Mouse (Mus musculus): ENCODE results near the gene Kars. TPM values are rescaled to one million over a fixed set of nuclear protein-coding genes. Genes with fewer than 3 reads are reported as not detected.

The Kars gene
- total RNA-seq, 4 experiments from 2014 or later = 101 to 113 (median 106) TPM

GRCm38 (mm10) chr8:111978147-111978546 lies 33.0 kb downstream of the Kars start:
- no peak for DNase-seq

DNA sequence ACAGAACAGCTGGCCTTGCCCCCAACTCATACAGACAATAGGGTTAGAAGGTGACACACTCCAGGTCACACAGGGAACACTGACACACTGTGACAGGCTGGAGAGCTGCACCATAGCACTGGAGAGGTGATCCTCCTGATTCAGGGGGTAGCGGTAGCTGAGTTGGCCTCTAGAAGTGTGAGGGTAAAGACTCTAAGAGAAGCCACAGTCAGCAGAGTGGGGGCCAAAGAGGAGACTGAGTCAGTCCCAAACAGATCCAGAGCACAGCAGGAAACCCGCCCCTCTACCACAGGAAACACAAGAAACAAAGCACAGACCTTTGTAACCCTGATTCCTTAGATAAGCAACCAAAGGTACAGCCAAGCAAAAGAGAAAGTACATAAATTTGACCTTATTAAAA lies 34.8 kb downstream of the Kars start:
- no peak for DNase-seq

GRCm38 (mm10) chr8:111975706-111976105 lies 35.4 kb downstream of the Kars start:
- DNase-seq = no peak

DNA sequence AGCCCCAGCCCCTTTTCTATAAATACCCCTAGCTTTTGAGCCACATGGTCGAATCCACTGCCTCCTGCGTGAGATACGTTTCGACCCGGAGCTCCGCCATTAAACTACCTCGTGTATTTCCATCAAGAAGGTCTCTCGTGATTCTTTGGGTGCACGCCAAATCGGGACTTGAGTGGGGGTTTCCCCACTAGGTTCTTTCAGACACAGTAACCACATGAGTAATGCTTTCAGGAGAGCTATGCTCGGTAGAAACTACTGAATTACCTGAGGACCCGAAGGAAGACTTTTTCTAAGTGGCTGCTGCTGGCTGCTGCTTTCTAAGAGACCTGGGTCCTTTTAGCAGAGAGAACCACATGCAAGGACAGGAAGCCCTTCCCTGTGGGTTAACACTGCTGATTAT lies 37.0 kb downstream of the Kars start:
- DNase-seq = no peak

DNA sequence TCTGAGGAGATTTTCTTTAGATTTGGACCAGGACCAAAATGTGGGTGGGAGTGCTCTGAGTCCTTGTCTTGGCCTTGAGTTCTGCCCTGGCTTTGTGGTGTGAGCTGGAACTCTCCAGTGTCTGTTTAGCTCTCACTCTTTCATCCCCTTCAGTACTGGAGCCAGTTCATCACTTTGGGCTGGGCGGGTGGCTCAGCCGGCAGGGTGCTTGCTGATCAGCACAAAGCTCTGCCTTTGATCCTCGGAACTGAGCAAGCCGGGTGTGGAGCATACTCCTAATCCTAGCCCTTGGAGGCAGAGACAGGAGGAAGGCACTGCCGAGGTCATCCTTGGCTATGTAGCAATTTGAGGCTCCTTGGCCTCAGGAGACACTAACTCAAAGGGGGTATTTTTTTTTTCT lies 42.1 kb downstream of the Kars start:
- no peak for DNase-seq

GRCm38 (mm10) chr8:111968541-111968940 lies 42.6 kb downstream of the Kars start:
- no peak for DNase-seq

GRCm38 (mm10) chr8:111967246-111967870 lies 43.8 kb downstream of the Kars start:
- no peak for DNase-seq

DNA sequence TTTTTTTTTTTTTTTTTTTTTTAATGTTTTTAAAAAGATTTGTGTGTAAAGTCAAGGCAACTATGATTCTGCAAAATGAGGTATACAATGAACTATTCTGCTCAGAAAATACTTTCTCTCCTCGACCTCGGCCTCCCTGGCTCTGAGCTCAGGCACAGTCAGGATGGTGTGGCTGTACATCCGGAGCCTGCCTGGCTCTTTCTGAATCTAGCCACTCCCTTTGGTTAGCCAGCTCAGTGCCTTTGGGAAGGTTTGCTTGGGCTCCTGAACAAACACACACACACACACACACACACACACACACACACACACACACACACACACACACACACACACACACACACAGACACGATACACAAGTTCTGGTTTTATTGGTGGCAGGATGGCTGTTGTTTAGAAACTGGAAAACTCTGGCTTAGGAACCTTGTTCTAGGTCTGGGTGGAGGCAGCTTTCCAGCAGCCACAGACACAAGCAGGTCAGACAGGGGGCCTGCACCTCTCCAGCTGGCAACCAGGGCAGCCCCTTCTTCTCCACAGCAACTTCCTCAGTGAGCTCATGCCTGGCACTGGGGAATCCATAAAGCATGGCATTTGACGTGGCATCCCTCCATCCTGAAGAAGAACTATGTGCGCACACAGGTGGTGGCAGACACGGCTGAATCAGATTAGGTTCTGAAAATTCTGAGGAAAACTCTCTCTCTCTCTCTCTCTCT lies 46.1 kb downstream of the Kars start:
- no peak for DNase-seq

DNA sequence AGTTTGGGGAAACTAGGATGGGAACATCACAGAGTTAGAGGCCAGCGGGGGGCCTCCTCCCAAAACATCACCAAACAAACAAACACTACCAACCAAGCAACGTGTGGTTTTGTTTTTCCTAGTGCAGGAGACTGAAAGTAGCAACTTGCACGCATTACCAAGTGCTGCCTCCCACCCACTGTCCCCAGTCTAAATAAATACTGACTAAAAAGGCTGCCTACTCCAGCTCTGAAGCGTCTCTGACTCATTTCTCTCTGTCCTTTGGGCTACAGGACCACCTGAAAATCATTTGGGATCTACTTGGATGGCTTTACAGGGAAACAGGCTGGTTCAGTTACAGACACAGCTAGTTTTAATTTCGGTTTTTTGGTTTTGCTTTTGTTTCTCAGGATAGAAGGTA lies 46.8 kb downstream of the Kars start:
- no peak for DNase-seq

- DNase-seq = no peak
These were observed 47.6 kb downstream of the Kars start for GRCm38 (mm10) chr8:111963546-111963945.

GRCm38 (mm10) chr8:111963091-111963490 lies 48.0 kb downstream of the Kars start:
- DNase-seq = no peak

- DNase-seq = no peak
These were observed 48.5 kb downstream of the Kars start for GRCm38 (mm10) chr8:111962589-111962988.

GRCm38 (mm10) chr8:111961330-111961729 lies 49.8 kb downstream of the Kars start:
- no peak for DNase-seq

- DNase-seq = no peak
These were observed 50.4 kb downstream of the Kars start for GRCm38 (mm10) chr8:111960591-111961321.

- DNase-seq = no peak
These were observed 53.9 kb downstream of the Kars start for GRCm38 (mm10) chr8:111957231-111957630.

- no peak for DNase-seq
These were observed 55.2 kb downstream of the Kars start for GRCm38 (mm10) chr8:111955879-111956278.

DNA sequence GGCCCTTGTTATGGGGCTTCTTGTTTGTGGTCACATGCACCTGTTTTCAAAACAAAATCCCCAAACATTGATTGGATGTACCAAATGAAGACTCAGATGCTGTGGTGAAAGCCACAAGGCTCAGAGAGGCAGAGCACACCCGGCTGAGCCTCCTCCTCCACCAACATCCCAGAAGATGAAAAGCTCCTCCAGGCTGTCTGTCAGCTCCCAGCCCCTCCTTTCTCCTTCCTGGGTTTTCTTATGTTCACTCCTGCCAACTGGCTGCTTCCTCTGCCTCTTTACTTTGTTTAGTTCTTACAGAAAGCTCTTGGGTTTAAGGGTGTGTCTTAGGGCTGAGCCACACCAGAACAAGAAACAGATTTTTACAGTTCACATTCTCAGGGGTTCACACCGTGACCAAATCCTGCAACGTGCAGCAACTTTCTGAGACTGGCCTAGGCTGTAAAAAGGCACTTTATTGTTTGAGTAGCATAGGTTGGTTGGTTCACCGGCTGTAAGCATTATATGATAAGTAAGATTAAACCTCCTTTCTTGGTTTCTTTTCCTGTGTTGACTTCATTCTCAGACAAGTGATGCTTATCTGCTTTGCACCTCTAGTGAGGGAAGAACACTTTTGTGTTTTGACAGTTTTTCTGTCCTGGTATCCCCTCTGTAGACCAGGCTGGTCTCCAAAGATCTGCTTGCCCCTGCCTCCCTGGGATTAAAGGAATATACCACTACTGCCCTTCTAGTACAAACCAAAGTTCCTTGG lies 56.1 kb downstream of the Kars start:
- no peak for DNase-seq

- no peak for DNase-seq
These were observed 59.2 kb downstream of the Kars start for GRCm38 (mm10) chr8:111951936-111952335.

DNA sequence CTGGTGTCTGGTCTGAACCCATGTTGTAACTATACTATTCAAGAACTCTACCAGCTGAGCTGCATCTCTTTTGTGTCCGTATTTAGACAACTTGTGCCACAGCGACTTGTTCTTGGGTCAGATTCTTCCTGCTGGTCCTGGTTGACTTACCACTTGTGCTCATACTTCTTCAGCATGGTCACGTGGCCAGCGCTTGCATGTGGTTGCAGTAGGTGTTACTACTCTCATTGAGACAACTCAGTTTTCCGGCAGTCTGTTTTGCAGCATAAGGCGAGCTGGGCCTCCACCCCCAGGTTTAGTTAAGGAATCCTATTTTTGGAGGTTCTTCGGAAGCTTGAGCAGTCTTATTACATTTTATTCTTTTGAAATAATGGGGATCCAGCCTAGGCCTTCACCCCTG lies 59.8 kb downstream of the Kars start:
- DNase-seq = no peak

- DNase-seq = no peak
These were observed 60.3 kb downstream of the Kars start for GRCm38 (mm10) chr8:111950846-111951245.

GRCm38 (mm10) chr8:111947954-111948353 lies 63.2 kb downstream of the Kars start:
- DNase-seq = no peak

- no peak for DNase-seq
These were observed 64.0 kb downstream of the Kars start for GRCm38 (mm10) chr8:111947144-111947543.

GRCm38 (mm10) chr8:111943544-111943943 lies 67.6 kb downstream of the Kars start:
- no peak for DNase-seq
